Mouse (Mus musculus): Measurements from ENCODE around the gene Irf2.

DNA sequence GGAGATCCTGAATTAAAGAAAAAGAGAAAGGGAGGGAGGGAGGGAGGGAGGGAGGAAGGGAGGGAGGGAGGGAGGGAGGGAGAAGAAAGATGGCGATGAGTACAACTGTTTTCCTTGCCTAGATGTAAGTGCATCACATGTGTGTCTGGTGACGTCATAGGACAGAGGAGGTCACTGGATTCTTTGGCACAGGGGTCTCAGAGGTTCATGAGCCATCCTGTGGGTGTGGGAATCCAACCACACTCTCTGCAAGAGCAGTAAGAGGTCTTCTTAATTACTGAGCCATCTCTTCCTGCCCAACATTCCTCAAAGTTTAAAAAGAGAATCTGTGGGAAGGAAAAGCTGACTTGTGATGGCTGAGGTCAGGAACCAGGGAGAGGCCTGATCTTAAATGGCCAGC, 28.0 kb upstream of the Irf2 start:
- TF ChIP-seq GATA1 (IDR thresholded peaks at IDR 0.05; ENCODE audit: borderline replicate concordance, low read length) (no peak), FLI1 (IDR thresholded peaks at IDR 0.05; ENCODE audit: low read length) (no peak)
